Mouse (Mus musculus) embryonic facial prominence, embryonic 10.5 days (tissue): ENCODE results near the gene Enpep. TPM values are rescaled to one million over a fixed set of nuclear protein-coding genes. Genes with fewer than 3 reads are reported as not detected.

Source experiments
- DNase-seq: peaks from one replicate; pipeline ENCODE4 v3.0.0-alpha.2; 2017; ENCODE audit warnings: low spot score
- H3K27ac ChIP-seq: fragments of 300-500 bp; sonication (generic); replicated peaks from 2 replicates; pipeline ENCODE4 v1.5.1; 2016; ENCODE audit warnings: mild to moderate bottlenecking
- H3K27me3 ChIP-seq: fragments of 300-500 bp; sonication (generic); replicated peaks from 2 replicates; pipeline ENCODE4 v1.6.1; 2016; ENCODE audit warnings: low read depth, mild to moderate bottlenecking; ENCODE audit not compliant: poor library complexity, severe bottlenecking
- H3K36me3 ChIP-seq: fragments of 300-500 bp; sonication (generic); replicated peaks from 2 replicates; pipeline ENCODE4 v1.6.1; 2016; ENCODE audit warnings: mild to moderate bottlenecking, moderate library complexity
- H3K4me1 ChIP-seq: fragments of 300-500 bp; sonication (generic); 2 replicates; pipeline ENCODE4 v1.6.1; 2016
- H3K4me3 ChIP-seq: fragments of 300-500 bp; sonication (generic); 2 replicates; pipeline ENCODE4 v1.5.1; 2016; ENCODE audit warnings: mild to moderate bottlenecking, moderate library complexity
- H3K9me3 ChIP-seq: fragments of 300-500 bp; sonication (generic); 2 replicates; pipeline ENCODE4 v1.6.1; 2016; ENCODE audit warnings: mild to moderate bottlenecking
- WGBS: fragments of 180-500 bp; shearing (Covaris S2); methylation state at CpG from one replicate; pipeline ENCODE4 v1.1.7; 2016; 5-methylcytosine and 5-hydroxymethylcytosine counted together
- polyA plus RNA-seq: library from polyadenylated mRNA; unstranded; fragments of >200 nt; fragmentation: Nextera tagmentation; extraction: Ambion mirVana; gene quantifications from 2 replicates; pipeline ENCODE4 v1.2.1, GENCODE M21; 2016

Enpep gene
- polyA plus RNA-seq, 1 experiment from 2014 or later = 0.06 TPM

DNA sequence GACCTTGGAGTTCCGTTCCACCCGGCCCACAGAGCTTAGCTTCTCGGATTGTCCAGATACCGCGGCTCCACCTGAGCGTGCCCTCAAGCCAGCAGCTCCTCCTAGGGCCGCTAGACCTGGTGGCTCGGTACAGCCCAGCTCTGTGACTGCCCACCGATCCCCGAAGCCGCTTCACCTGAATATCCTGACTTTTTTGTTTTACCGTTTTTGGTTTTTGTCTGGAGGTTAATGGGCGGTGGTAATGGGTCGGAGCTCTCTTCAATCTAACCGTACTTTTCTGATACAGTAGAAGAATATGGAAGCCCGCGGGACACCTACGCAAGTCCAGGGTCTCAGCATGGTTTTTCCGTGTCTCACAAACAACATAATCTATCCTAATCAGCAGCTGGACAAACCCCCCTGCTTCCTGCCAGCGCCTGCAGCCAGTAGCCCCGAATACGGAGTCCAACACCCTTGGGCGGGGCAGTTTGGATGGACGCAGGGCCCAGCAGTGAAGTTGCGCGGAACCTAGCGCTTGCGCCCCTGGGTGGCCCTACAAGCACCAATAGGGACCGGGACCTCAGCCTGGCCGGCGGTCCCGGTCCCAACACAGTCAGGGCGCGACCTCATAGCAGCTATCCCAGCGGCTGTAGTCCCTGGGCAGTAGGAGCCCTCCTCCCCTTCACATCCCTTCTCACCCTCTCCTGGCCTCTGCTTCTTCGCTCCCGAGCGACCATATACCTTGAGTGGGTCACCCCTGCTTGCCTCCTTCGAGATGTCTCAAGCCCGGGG, 107.5 kb downstream of the Enpep start:
- WGBS = under 1% methylated on average over 40 of the region's 40 CpGs
- Histone ChIP-seq H3K36me3 (no peaks in the 10 kb centered on the region), H3K9me3 (no peaks in the 10 kb centered on the region), H3K27me3 (peaks cover 95% of the 10 kb centered on the region), H3K27ac (peak overlapping the region; percentile 61), H3K4me3 (peak overlapping the region; percentile 38), H3K4me1 (peaks cover 43% of the 10 kb centered on the region)
- peak; percentile 59 for DNase-seq

DNA sequence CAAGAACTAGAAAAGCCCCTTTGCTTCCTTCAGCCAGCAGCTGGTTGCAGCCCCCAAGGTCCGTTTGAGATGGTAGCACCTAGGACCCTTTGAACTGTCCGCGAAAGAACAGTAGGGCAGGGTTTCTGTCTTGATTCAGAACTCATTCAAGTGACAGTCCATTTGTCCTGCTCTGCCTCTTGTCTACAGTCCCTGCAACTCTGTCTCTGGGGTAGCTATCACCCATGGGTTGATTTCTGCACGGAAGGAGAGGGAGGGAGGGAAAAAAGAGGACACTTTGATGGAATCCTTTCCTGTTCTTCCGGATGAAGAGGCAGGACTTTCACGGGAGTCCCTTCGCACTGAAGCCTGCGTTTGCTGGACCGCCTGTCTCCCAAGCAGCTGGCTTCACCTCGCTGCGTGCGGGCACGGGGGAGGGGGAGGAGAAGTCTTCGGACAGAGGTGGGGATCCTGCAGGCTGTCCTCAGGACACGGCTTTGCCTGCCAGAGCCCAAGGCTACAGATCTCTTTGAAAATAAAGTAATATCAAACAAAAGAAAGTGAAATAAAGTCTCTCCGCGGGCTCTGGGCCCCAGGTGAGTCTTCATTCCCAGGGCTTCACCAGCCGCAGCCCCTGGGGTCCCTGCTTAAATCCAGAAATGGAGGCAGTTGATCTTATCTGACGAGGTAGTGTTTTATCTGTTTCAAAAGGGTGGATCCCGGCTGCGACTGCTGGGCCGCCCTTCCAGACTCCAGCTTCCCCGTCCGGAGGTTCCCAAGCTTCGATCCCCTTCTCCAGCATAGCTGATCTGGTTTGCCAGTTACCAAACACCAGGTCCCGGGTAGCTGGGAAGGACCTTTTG, 108.3 kb downstream of the Enpep start:
- under 1% methylated on average over 26 of the region's 26 CpGs for WGBS
- Histone ChIP-seq H3K36me3 (no peaks in the 10 kb centered on the region), H3K27ac (peak overlapping the region; percentile 61), H3K27me3 (peaks cover 100% of the 10 kb centered on the region), H3K4me1 (peaks cover 43% of the 10 kb centered on the region), H3K4me3 (peak overlapping the region; percentile 38), H3K9me3 (no peaks in the 10 kb centered on the region)
- DNase-seq = peak; percentile 62

DNA sequence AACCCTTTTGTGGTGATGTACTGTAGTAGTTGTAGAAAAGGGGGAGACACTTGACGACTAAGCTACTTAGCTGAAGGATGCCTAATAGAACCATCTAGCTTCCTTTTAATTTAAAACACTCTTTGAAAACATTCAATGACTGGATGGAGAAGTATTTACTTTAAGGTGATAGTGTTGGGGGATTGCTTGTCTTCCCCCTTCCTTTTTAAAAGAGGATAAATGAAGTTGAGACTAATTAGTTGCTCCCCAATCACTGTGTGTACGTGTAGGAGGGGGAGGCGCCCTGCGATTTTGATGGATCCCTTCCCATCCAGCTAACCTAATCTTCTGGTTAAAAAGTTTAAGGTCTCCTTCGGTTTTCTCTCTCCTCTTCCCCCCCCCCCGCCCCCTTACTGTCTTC, 109.1 kb downstream of the Enpep start:
- WGBS = 0% methylated on average over 6 of the region's 6 CpGs
- Histone ChIP-seq H3K36me3 (no peaks in the 10 kb centered on the region), H3K9me3 (no peaks in the 10 kb centered on the region), H3K4me1 (peaks cover 47% of the 10 kb centered on the region), H3K4me3 (no peak overlapping the region), H3K27me3 (peaks cover 100% of the 10 kb centered on the region), H3K27ac (no peak overlapping the region)
- peak; percentile 18 for DNase-seq

GRCm38 (mm10) chr3:129222448-129223290, 109.9 kb downstream of the Enpep start:
- Histone ChIP-seq H3K4me1 (peaks cover 53% of the 10 kb centered on the region), H3K9me3 (no peaks in the 10 kb centered on the region), H3K27me3 (peaks cover 100% of the 10 kb centered on the region), H3K36me3 (no peaks in the 10 kb centered on the region), H3K27ac (no peak overlapping the region), H3K4me3 (no peak overlapping the region)
- under 1% methylated on average over 21 of the region's 21 CpGs for WGBS
- peak; percentile 37 for DNase-seq

- Histone ChIP-seq H3K9me3 (no peaks in the 10 kb centered on the region), H3K27ac (no peak overlapping the region), H3K27me3 (peaks cover 100% of the 10 kb centered on the region), H3K4me3 (0 out of 2 replicates have a peak overlapping the region, but pooled peaks have one; percentile 18), H3K4me1 (peaks cover 46% of the 10 kb centered on the region), H3K36me3 (no peaks in the 10 kb centered on the region)
- DNase-seq = peak; percentile 52
- 2% methylated on average over 26 of the region's 27 CpGs for WGBS
Measured at GRCm38 (mm10) chr3:129221380-129222260, 110.9 kb downstream of the Enpep start.

GRCm38 (mm10) chr3:129220681-129221379, 111.7 kb downstream of the Enpep start:
- no peaks in the 10 kb centered on the region for H3K9me3 ChIP-seq
- H3K27me3 ChIP-seq = peaks cover 100% of the 10 kb centered on the region
- H3K4me3 ChIP-seq = 0 out of 2 replicates have a peak overlapping the region, but pooled peaks have one; percentile 9
- WGBS = 1% methylated on average over 24 of the region's 24 CpGs
- peak; percentile 57 for DNase-seq
- no peaks in the 10 kb centered on the region for H3K36me3 ChIP-seq
- H3K4me1 ChIP-seq = peaks cover 44% of the 10 kb centered on the region
- H3K27ac ChIP-seq = peak overlapping the region; percentile 40; the same call in 1 of the 2 replicates

DNA sequence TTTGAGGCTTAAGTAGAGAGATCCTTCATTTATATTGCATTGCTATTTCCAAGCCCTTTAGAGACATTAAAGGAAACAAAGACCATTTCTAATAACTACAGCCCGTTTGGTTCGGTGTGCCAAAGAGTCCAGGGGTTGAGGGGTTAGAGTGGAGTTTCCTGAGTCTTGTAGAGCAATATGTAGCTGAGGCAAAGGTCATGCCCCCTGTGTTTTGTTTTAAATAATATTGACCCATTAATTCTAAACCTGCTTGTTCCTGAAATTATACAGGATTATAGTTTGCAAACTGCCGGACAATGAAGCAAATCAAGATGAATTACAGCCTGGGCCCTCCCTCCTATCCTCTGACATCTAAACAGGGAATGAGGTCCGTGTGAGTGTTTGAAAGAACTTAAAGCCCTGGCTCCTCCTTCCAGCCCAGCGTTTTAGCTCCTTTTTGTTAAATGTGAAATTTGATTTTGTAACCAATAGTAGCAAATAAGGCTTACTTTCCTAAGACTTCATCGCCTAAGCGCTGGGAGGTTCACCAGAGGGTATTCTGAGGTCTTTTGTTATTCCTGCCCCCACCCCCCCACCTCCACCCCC, 112.3 kb downstream of the Enpep start:
- WGBS = 2% methylated on average over 7 of the region's 7 CpGs
- H3K36me3 ChIP-seq = no peaks in the 10 kb centered on the region
- peaks cover 44% of the 10 kb centered on the region for H3K4me1 ChIP-seq
- H3K27ac ChIP-seq = peak overlapping the region; percentile 40; the same call in 1 of the 2 replicates
- H3K9me3 ChIP-seq = no peaks in the 10 kb centered on the region
- 0 out of 2 replicates have a peak overlapping the region, but pooled peaks have one; percentile 9 for H3K4me3 ChIP-seq
- DNase-seq = peak; percentile 46
- peaks cover 100% of the 10 kb centered on the region for H3K27me3 ChIP-seq

Other genes starting within 250 kb of the Enpep start
- gene Pitx2, start 132.8 kb downstream of the Enpep start, polyA plus RNA-seq = 41.4 and 43.8 TPM in 2 replicates
- 50.6 and 53.1 TPM in 2 replicates for gene Elovl6, start 199.6 kb upstream of the Enpep start, polyA plus RNA-seq